Mouse (Mus musculus): Measurements from ENCODE around the gene Espnl.

DNA sequence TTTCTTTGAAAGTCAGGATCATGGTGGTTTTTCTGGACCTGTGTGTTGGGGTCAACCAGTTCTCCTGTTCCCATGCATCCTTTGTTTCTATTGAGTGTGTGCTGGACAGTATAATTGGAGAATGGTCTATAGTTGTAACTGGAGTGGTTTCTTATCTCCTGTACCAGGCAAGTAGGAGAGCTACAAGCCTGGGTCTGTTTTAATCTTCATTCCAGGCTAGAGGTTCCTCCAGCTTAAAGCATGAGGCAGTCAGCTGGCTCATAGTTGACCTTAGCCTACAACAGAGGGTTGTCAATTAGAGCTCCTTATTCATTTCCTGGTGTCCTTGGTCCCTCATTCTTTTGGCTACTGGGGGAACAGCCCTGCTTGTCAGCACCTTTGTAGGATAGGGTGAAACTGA is 11.7 kb downstream of the Espnl start:
- TF ChIP-seq CTCF (IDR thresholded peaks at IDR 0.05), result no peak
- TF ChIP-seq POLR2A (IDR thresholded peaks at IDR 0.05; ENCODE audit: insufficient read depth, low read depth, low read length), result no peak
- no peak for TF ChIP-seq EP300 (IDR thresholded peaks at IDR 0.05; ENCODE audit: insufficient read depth, low read depth, low read length)

Data from heart, adult 2 months (tissue).